Mouse (Mus musculus) ES-E14 (cell line): ENCODE data around the gene Dbn1. TPM values are rescaled to one million over a fixed set of nuclear protein-coding genes. Genes with fewer than 3 reads are reported as not detected.

ENCODE experiments used
- DNase-seq: peaks from one replicate; pipeline ENCODE4 v3.0.0-alpha.2; 2013; ENCODE audit warnings: low read depth, low spot score
- H3K27ac ChIP-seq: 2 replicates; pipeline ENCODE4 v1.5.1; 2012; ENCODE audit warnings: low read depth, mild to moderate bottlenecking, low read length, moderate library complexity, mixed read lengths; ENCODE audit not compliant: poor library complexity, insufficient read depth, severe bottlenecking
- H3K36me3 ChIP-seq: 2 replicates; pipeline ENCODE4 v1.6.1; 2012; ENCODE audit warnings: mild to moderate bottlenecking, low read length, moderate library complexity, mixed read lengths; ENCODE audit not compliant: control insufficient read depth, poor library complexity, insufficient read depth, severe bottlenecking
- H3K4me1 ChIP-seq, 2 experiments: fragments of 150-350 bp in 1 of 2; sonication (generic) in 1 of 2; 2 replicates each; pipeline ENCODE4 v1.6.1; 2012; ENCODE audit warnings: low read length in 2 of 2, mild to moderate bottlenecking in 1 of 2, mixed read lengths in 1 of 2; ENCODE audit not compliant: control insufficient read depth in 2 of 2, insufficient read depth in 2 of 2, poor library complexity in 1 of 2
- H3K4me3 ChIP-seq, 2 experiments: fragments of 150-350 bp in 1 of 2; sonication (generic) in 1 of 2; 2 replicates each; pipeline ENCODE4 v1.5.1; 2012; ENCODE audit warnings: low read length in 2 of 2, low read depth in 1 of 2, mild to moderate bottlenecking in 1 of 2, mixed read lengths in 1 of 2; ENCODE audit not compliant: insufficient read depth in 1 of 2, poor library complexity in 1 of 2, severe bottlenecking in 1 of 2
- H3K9ac ChIP-seq: 2 replicates; pipeline ENCODE4 v1.6.1; 2012; ENCODE audit warnings: low read depth, mild to moderate bottlenecking, low read length, mixed read lengths; ENCODE audit not compliant: poor library complexity, insufficient read depth, severe bottlenecking
- H3K9me3 ChIP-seq: fragments of 150-350 bp; sonication (generic); 2 replicates; pipeline ENCODE4 v1.6.1; 2012; ENCODE audit warnings: low read depth, mild to moderate bottlenecking, low read length; ENCODE audit not compliant: control insufficient read depth, insufficient read depth
- CHD2 ChIP-seq: IDR thresholded peaks from 2 replicates; pipeline ENCODE4 v1.6.1; 2014; ENCODE audit warnings: mild to moderate bottlenecking, low read depth, low read length, inconsistent platforms
- HCFC1 ChIP-seq: IDR thresholded peaks from 2 replicates; pipeline ENCODE4 v1.6.1; 2012; ENCODE audit warnings: low read length, inconsistent platforms, borderline replicate concordance; ENCODE audit not compliant: insufficient read depth
- MAFK ChIP-seq: IDR thresholded peaks from 2 replicates; pipeline ENCODE4 v1.6.1; 2014; ENCODE audit warnings: mild to moderate bottlenecking, low read depth, low read length, inconsistent platforms; ENCODE audit not compliant: insufficient read depth
- ZC3H11A ChIP-seq: IDR thresholded peaks from 2 replicates; pipeline ENCODE4 v1.6.1; 2012; ENCODE audit warnings: low read depth, mild to moderate bottlenecking, inconsistent platforms, low read length, borderline replicate concordance
- ZNF384 ChIP-seq: IDR thresholded peaks from 2 replicates; pipeline ENCODE4 v1.6.1; 2012; ENCODE audit warnings: low read depth, low read length, inconsistent platforms
- in situ Hi-C, 2 experiments: fragments of 600-800 bp; cut with MboI; formaldehyde crosslinking; loops; one replicate each; pipeline ENCODE4 v1.15.1; 2025; ENCODE audit warnings: low sequenced_read_pairs in 2 of 2, inconsistent platforms in 1 of 2; ENCODE audit not compliant: unreplicated experiment in 2 of 2
- total RNA-seq: library from RNA; depleted of rRNA; stranded (reverse); fragments of 300-350 nt; gene quantifications from 2 replicates; pipeline ENCODE4 v1.2.3, GENCODE M21; 2012; rRNA removed

The Dbn1 gene
- total RNA-seq, result 77.0 and 83.8 TPM in 2 replicates

DNA sequence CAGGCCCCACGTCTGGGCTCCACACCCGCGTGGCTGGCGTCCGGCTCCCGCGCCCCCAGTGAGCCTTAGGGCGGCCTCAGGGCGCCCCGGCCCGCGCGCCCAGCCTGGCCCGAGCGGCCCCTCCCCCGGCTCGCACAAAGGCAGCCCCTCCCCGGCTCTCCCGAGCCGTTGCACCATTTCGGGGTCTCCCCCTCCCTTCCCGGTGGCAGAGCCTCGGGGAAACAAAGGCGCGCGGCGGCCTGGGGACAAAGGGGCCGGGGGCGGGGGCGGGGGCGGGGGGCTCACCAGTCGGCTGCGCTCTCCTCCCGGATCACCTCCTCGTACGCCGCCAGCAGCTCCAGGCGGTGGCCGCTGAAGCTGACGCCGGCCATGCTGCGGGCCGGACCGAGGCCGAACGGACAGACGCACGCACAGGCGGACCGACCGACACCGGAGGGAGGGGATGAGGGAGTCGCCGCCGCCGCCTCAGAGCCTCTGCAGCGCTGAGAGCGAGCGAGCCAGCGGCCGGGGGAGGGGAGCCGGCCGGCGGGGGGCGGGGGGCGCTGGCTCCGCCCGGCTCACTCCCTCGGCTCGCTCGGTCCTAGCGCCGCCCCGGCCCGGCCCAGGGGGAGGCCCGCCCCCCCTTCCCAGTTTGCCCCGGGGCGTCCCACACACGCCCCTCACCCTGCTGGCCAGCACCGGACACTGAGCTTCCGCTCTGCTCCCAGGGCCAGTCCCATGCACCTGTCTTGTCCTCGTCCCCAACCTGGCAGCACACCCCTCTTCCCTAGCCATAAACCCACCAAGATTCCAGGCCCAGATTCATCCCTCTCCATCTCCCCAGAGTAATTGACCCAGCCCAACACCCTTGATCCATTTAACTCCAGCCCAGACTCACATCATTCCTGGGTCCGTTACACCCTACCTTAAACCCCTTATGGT is at the start of gene Dbn1:
Dbn1 (minus strand) TSS at position 534 of the 921 bp plus-strand sequence.
- TF ChIP-seq CHD2 (no peak), ZNF384 (no peak), HCFC1 (no peak), ZC3H11A (no peak), MAFK (no peak)
- H3K36me3 ChIP-seq, result no peaks in the 10 kb centered on the region
- in situ Hi-C loops, result no loop called here
- no peaks in the 10 kb centered on the region for H3K9me3 ChIP-seq
- peaks cover 3 to 8% of the 10 kb centered on the region in 2 experiments; a peak in 2 of 4 replicates for H3K4me1 ChIP-seq
- no peak within 1 kb of the TSS for H3K27ac ChIP-seq
- DNase-seq, result no peak
- H3K9ac ChIP-seq, result peak within 1 kb of the TSS; percentile 79
- peak within 1 kb of the TSS; percentile 78 to 94 for H3K4me3 ChIP-seq

- peak within 1 kb of the TSS; percentile 77 to 95 for H3K4me3 ChIP-seq
- peak within 1 kb of the TSS; percentile 93 for H3K9ac ChIP-seq
- DNase-seq, result peak; percentile 99
- no peak for TF ChIP-seq ZNF384
- peak; percentile 83 for TF ChIP-seq HCFC1
- peaks cover 43% of the 10 kb centered on the region for H3K36me3 ChIP-seq
- peaks cover 2 to 5% of the 10 kb centered on the region in 2 experiments; a peak in 1 of 4 replicates for H3K4me1 ChIP-seq
- in situ Hi-C loops, result no loop called here
- H3K27ac ChIP-seq, result peak within 1 kb of the TSS; percentile 38; the same call in 1 of the 2 replicates
- H3K9me3 ChIP-seq, result no peaks in the 10 kb centered on the region
These were observed 48.6 kb upstream of the Dbn1 start, which contains the start of gene Ddx41 for GRCm38 (mm10) chr13:55536194-55537175. Gene Ddx41 (minus strand): TSS chr13:55536658.

- H3K9me3 ChIP-seq, result no peaks in the 10 kb centered on the region
- in situ Hi-C loops, result no loop called here
- peaks cover 45% of the 10 kb centered on the region for H3K36me3 ChIP-seq
- H3K4me3 ChIP-seq, result peak overlapping the region; percentile 77 to 95
- no peak for DNase-seq
- H3K9ac ChIP-seq, result peak overlapping the region; percentile 93
- no peak overlapping the region; the same call in 1 of the 2 replicates for H3K27ac ChIP-seq
- TF ChIP-seq ZNF384 (no peak), CHD2 (no peak), ZC3H11A (no peak), HCFC1 (no peak), MAFK (no peak)
- peaks cover 2 to 5% of the 10 kb centered on the region in 2 experiments; a peak in 1 of 4 replicates for H3K4me1 ChIP-seq
These were observed 47.9 kb upstream of the Dbn1 start for GRCm38 (mm10) chr13:55535796-55536193.

- no peak for DNase-seq
- TF ChIP-seq MAFK, result no peak
- TF ChIP-seq ZNF384, result no peak
- no peak for TF ChIP-seq CHD2
- TF ChIP-seq HCFC1, result no peak
- no peak for TF ChIP-seq ZC3H11A
- H3K27ac ChIP-seq, result no peak overlapping the region
- H3K9ac ChIP-seq, result 0 out of 2 replicates have a peak overlapping the region, but pooled peaks have one; percentile 93
- H3K9me3 ChIP-seq, result no peaks in the 10 kb centered on the region
- H3K4me1 ChIP-seq, result peaks cover 2 to 5% of the 10 kb centered on the region in 2 experiments; a peak in 1 of 4 replicates
- in situ Hi-C loops, result no loop called here
- peaks cover 51% of the 10 kb centered on the region for H3K36me3 ChIP-seq
- peak overlapping the region; percentile 77 to 95; a peak in 3 of 4 replicates for H3K4me3 ChIP-seq
These were observed 47.3 kb upstream of the Dbn1 start for GRCm38 (mm10) chr13:55535191-55535590.
